Mouse (Mus musculus) erythroblast, embryonic 14.5 days (primary cell): Measurements from ENCODE around the gene Aph1a.

Experiments used
- GATA1 ChIP-seq: IDR thresholded peaks from 2 replicates; pipeline ENCODE4 v1.6.1; 2012; ENCODE audit warnings: low read length, inconsistent platforms, mixed read lengths
- TAL1 ChIP-seq: IDR thresholded peaks from 3 replicates; pipeline ENCODE4 v1.6.1; 2012; ENCODE audit warnings: low read length, inconsistent platforms, mixed read lengths

- TF ChIP-seq TAL1 (no peak), GATA1 (no peak)
These were observed 33.4 kb upstream of the Aph1a start for GRCm38 (mm10) chr3:95860323-95860722.
